8 mouse cellular contexts compared by ENCODE assay signal in genomic region chr5:31179766-31180630, GRCm38 (mm10). TPM values are rescaled to one million over a fixed set of nuclear protein-coding genes. Genes with fewer than 3 reads are reported as not detected.
A peak's percentile ranks its signal among the peaks of the same experiment; 100 is the strongest.
DNase-seq lines count a peak whose midpoint lies in the region; ATAC-seq lines count a peak whose summit lies in the region.

Gene Gm29609 (minus strand): TSS chr5:31179911.
Gene Gtf3c2 (minus strand): TSS chr5:31180144.

- H3K4me2 ChIP-seq in intestine, embryonic 14.5 days (ENCODE audit: low read length) = peak within 1 kb of the TSS; percentile 92

- H3K36me3 ChIP-seq in intestine, embryonic 14.5 days (ENCODE audit: control insufficient read depth, insufficient read depth, low read length) = 0 out of 2 replicates have a peak, but pooled peaks cover 3% of the 10 kb centered on the region

- H3K4me1 ChIP-seq in intestine, embryonic 14.5 days (replicated peaks; ENCODE audit: control insufficient read depth, insufficient read depth, low read length) = peaks cover 4% of the 10 kb centered on the region; the same call in 1 of the 2 replicates

- H3K9ac ChIP-seq in intestine, embryonic 14.5 days (ENCODE audit: low read length) = peak within 1 kb of the TSS; percentile 65

- H3K9me3 ChIP-seq in intestine, embryonic 14.5 days (ENCODE audit: control insufficient read depth, low read length) = no peaks in the 10 kb centered on the region

- intact Hi-C loops in left cerebral cortex, postnatal 14 days (cut with DNase I) = no loop called here

- peak within 1 kb of the TSS; percentile 98 for H3K27ac ChIP-seq in intestine, embryonic 14.5 days (ENCODE audit: low read depth)

- H3K4me3 ChIP-seq in intestine, embryonic 14.5 days (ENCODE audit: low read depth, low read length) = peak within 1 kb of the TSS; percentile 100

- peak; percentile 93 for DNase-seq in adrenal gland, adult 18-20 months (ENCODE audit: low spot score in 2 of 2)
- peak; percentile 97 for DNase-seq in embryo, embryonic 11 days
- peak; percentile 94 for DNase-seq in gastrocnemius, postnatal 25 days
- peak; percentile 97 for DNase-seq in intestine, embryonic 14.5 days (ENCODE audit: low spot score)
- peak; percentile 97 to 99 for DNase-seq in left cerebral cortex, postnatal 14 days (ENCODE audit: low spot score in 2 of 2)
- peak; percentile 95 for DNase-seq in mesoderm, embryonic 11.5 days (ENCODE audit: low read depth, low spot score)
- DNase-seq in right cerebral cortex, postnatal 36 days (ENCODE audit: low spot score in 2 of 2) = peak; percentile 96 to 97
- peak; percentile 93 for DNase-seq in yolk sac, embryonic 10.5 days (ENCODE audit: low spot score)

- under 1% methylated on average over 59 of the region's 59 CpGs for WGBS in intestine, embryonic 14.5 days

- ATAC-seq in intestine, embryonic 14.5 days (replicated peaks; ENCODE audit: low FRiP score, low TSS enrichment, low read depth) = peak; percentile 97

- H3K27me3 ChIP-seq in intestine, embryonic 14.5 days (replicated peaks; ENCODE audit: control insufficient read depth, insufficient read depth, low read length) = no peaks in the 10 kb centered on the region

RNA-seq across cellular contexts. Expression of gene Gm29609, which starts in this region (rescaled TPM):
- 1 to 10 TPM; 1.9 to 2.2 TPM for total RNA-seq in adrenal gland, adult 18-20 months (2021)
- under 1 TPM; 0.26 to 0.35 TPM for total RNA-seq in gastrocnemius, postnatal 25 days (2021)
- 1.3 TPM in 2 replicates for polyA plus RNA-seq in intestine, embryonic 14.5 days (2014; fragmentation: Nextera tagmentation; extraction: Ambion mirVana)
- 1 to 10 TPM; 3.3 TPM for total RNA-seq in left cerebral cortex, postnatal 14 days (2021)

RNA-seq across cellular contexts. Expression of gene Gtf3c2, which starts in this region (rescaled TPM):
- 10 to 100 TPM; 43.8 to 55.2 TPM for total RNA-seq in adrenal gland, adult 18-20 months (2021)
- 10 to 100 TPM; 21.8 to 24.5 TPM for total RNA-seq in gastrocnemius, postnatal 25 days (2021)
- polyA plus RNA-seq in intestine, embryonic 14.5 days (2014; fragmentation: Nextera tagmentation; extraction: Ambion mirVana) = 70.3 and 74.9 TPM in 2 replicates
- 10 to 100 TPM; 54.9 to 57.2 TPM for total RNA-seq in left cerebral cortex, postnatal 14 days (2021)

Comparison
In these comparisons a context has a peak if more than half of its experiments do, and no peak if none do; other contexts are left out.
1. Peak in every context shown above with its lines: DNase-seq, ATAC-seq, H3K4me3 ChIP-seq and H3K27ac ChIP-seq.